Mouse (Mus musculus): ENCODE measurements around the gene Kcns1. TPM values are rescaled to one million over a fixed set of nuclear protein-coding genes. Genes with fewer than 3 reads are reported as not detected.
A peak's percentile ranks its signal among the peaks of the same experiment; 100 is the strongest.

Gene Kcns1
- polyA plus RNA-seq, 1 experiment, result not detected

DNA sequence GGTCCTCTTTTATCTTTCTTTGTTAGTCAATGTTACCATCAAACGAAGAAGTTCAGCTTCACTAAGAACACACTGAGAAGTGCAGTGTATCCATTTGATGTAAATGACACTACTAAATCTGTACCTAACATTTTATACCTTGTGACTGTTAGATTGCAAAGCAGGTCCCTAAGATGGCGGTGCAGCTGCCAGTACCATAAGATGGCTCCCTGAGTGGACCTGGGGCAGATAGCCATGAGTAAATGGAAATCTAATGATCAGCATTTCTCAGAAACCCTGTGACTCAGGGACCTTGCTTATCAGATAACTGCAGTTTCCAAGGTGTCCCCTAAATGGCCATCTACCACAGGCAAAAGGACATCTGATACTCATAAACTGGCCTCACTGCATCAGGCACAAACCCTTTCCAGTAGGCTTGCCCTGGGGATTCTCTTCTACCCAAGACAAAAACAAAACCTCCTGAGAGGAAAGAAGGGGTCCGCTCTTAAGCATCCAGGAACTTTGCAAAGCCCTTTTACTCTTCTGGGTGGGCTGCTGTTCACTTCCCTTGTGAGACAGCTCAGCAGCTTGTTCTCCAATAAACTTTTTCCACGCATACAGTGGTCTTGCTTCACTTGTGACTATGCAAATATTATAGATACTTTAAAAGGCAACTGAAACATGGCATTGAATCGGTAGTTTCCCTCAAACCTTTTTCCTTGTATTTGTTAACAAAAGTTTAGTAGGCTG lies 25.2 kb upstream of the Kcns1 start:
- Histone ChIP-seq H3K4me3 (replicated peaks; ENCODE audit: control insufficient read depth, low read depth, low read length) (no peak overlapping the region), H3K27ac (ENCODE audit: control insufficient read depth, insufficient read depth, low read depth, low read length, poor library complexity) (no peak overlapping the region), H3K4me1 (ENCODE audit: control insufficient read depth, insufficient read depth, low read length) (no peaks in the 10 kb centered on the region)
- TF ChIP-seq CTCF (IDR thresholded peaks at IDR 0.05; ENCODE audit: control insufficient read depth, insufficient read depth, low read length) (no peak), POLR2A (IDR thresholded peaks at IDR 0.05; ENCODE audit: borderline replicate concordance, control insufficient read depth, low read depth, low read length) (no peak)
- WGBS, result 77% methylated on average over 5 of the region's 5 CpGs

- TF ChIP-seq CTCF (IDR thresholded peaks at IDR 0.05; ENCODE audit: control insufficient read depth, insufficient read depth, low read length), result no peak
- no peak for TF ChIP-seq POLR2A (IDR thresholded peaks at IDR 0.05; ENCODE audit: borderline replicate concordance, control insufficient read depth, low read depth, low read length)
- no peak overlapping the region for H3K27ac ChIP-seq (ENCODE audit: control insufficient read depth, insufficient read depth, low read depth, low read length, poor library complexity)
- H3K4me1 ChIP-seq (ENCODE audit: control insufficient read depth, insufficient read depth, low read length), result no peaks in the 10 kb centered on the region
- no peak overlapping the region for H3K4me3 ChIP-seq (replicated peaks; ENCODE audit: control insufficient read depth, low read depth, low read length)
- WGBS, result 68% methylated on average over 5 of the region's 5 CpGs
Observed at GRCm38 (mm10) chr2:164194959-164195630, 24.2 kb upstream of the Kcns1 start.

GRCm38 (mm10) chr2:164192279-164192678 lies 21.4 kb upstream of the Kcns1 start:
- Histone ChIP-seq H3K27ac (ENCODE audit: control insufficient read depth, insufficient read depth, low read depth, low read length, poor library complexity) (no peak overlapping the region), H3K4me1 (ENCODE audit: control insufficient read depth, insufficient read depth, low read length) (no peaks in the 10 kb centered on the region), H3K4me3 (replicated peaks; ENCODE audit: control insufficient read depth, low read depth, low read length) (no peak overlapping the region)
- TF ChIP-seq CTCF (IDR thresholded peaks at IDR 0.05; ENCODE audit: control insufficient read depth, insufficient read depth, low read length) (no peak), POLR2A (IDR thresholded peaks at IDR 0.05; ENCODE audit: borderline replicate concordance, control insufficient read depth, low read depth, low read length) (no peak)

GRCm38 (mm10) chr2:164190576-164190975 lies 19.7 kb upstream of the Kcns1 start, which contains the start of gene Wfdc12:
Gene Wfdc12 (minus strand): TSS chr2:164190608.
- WGBS, result 77% methylated on average over 6 of the region's 6 CpGs

DNA sequence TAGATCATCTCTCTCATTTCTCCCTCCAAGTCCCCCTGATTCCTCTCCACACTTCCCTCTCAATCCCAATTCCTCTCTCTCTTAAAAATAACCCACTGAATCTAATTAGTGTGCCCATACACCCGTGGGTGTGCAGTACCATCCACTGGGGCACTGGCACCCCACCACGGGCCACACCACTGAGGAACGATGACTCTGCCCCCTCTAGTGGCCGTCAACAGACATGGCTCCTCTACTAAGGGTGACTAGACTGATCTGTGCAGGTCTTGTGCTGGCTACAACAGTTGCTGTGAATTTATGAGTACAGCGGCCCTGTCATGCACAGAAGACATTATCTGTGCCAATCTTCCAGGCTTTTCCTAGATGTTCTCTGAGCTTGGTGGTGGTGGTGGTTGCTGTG lies 17.8 kb upstream of the Kcns1 start:
- Histone ChIP-seq H3K4me3 (replicated peaks; ENCODE audit: control insufficient read depth, low read depth, low read length) (no peak overlapping the region), H3K4me1 (ENCODE audit: control insufficient read depth, insufficient read depth, low read length) (no peaks in the 10 kb centered on the region), H3K27ac (ENCODE audit: control insufficient read depth, insufficient read depth, low read depth, low read length, poor library complexity) (no peak overlapping the region)
- TF ChIP-seq CTCF (IDR thresholded peaks at IDR 0.05; ENCODE audit: control insufficient read depth, insufficient read depth, low read length), result peak; percentile 64
- TF ChIP-seq POLR2A (IDR thresholded peaks at IDR 0.05; ENCODE audit: borderline replicate concordance, control insufficient read depth, low read depth, low read length), result no peak
- 22% methylated on average over 5 of the region's 5 CpGs for WGBS

More at GRCm38 (mm10) chr2:164190576-164190975, 19.7 kb upstream of the Kcns1 start, which contains the start of gene Wfdc12:
- Histone ChIP-seq H3K4me3 (replicated peaks; ENCODE audit: control insufficient read depth, low read depth, low read length) (no peak within 1 kb of the TSS), H3K4me1 (ENCODE audit: control insufficient read depth, insufficient read depth, low read length) (no peaks in the 10 kb centered on the region), H3K27ac (ENCODE audit: control insufficient read depth, insufficient read depth, low read depth, low read length, poor library complexity) (no peak within 1 kb of the TSS)
- TF ChIP-seq CTCF (IDR thresholded peaks at IDR 0.05; ENCODE audit: control insufficient read depth, insufficient read depth, low read length), result no peak
- no peak for TF ChIP-seq POLR2A (IDR thresholded peaks at IDR 0.05; ENCODE audit: borderline replicate concordance, control insufficient read depth, low read depth, low read length)

DNA sequence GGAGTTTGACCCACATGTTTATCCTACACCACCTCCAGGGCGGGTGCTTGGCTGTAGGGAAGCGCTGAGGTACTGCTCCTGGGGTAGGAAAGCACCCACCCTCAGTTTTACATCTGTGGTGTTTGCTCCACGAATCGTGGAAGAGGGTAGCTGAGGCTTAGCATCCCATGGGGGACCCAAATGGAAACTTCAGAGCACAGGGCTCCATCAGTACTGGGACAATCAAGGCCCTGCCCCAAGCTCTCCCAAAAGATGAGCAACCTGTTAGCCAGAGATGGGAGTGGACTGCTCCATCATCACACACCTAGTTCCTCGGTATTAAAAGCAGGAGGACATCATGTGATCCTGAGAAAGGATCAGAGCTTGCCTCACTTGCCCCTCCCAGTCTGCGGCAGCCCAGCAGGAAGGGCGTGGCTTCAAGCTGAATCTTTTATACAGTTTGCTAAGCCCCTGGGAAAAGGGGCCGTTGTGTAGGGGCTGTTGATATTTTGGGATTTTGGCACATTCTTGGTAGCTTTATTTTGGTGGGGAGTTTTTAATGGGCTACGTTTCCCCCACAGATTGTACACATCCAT lies 13.3 kb upstream of the Kcns1 start:
- TF ChIP-seq CTCF (IDR thresholded peaks at IDR 0.05; ENCODE audit: control insufficient read depth, insufficient read depth, low read length) (no peak), POLR2A (IDR thresholded peaks at IDR 0.05; ENCODE audit: borderline replicate concordance, control insufficient read depth, low read depth, low read length) (no peak)
- 33% methylated on average over 9 of the region's 9 CpGs for WGBS
- no peak overlapping the region for H3K4me3 ChIP-seq (replicated peaks; ENCODE audit: control insufficient read depth, low read depth, low read length)
- H3K4me1 ChIP-seq (ENCODE audit: control insufficient read depth, insufficient read depth, low read length), result no peaks in the 10 kb centered on the region
- H3K27ac ChIP-seq (ENCODE audit: control insufficient read depth, insufficient read depth, low read depth, low read length, poor library complexity), result no peak overlapping the region

DNA sequence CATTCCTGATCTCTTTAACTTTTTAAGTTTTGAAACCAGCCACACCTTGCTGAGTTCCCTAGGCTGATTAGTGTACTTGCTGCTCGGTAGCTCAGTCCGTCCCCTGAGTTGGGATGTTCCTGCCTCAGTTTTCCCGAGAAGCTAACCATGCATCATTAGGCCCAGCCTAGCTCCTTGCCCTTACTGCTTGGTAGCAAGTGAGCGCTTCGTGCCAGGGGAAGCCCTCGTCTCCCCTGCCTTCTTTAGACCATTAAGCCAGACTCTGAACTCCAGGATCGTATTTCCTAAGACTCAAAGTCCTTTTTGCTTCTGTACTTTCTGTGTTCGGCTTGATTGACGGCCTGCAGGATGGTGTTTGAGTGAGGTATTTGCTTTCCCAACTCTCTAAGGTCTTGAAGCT lies 12.4 kb upstream of the Kcns1 start:
- 86% methylated on average over 9 of the region's 9 CpGs for WGBS
- Histone ChIP-seq H3K4me3 (replicated peaks; ENCODE audit: control insufficient read depth, low read depth, low read length) (no peak overlapping the region), H3K27ac (ENCODE audit: control insufficient read depth, insufficient read depth, low read depth, low read length, poor library complexity) (no peak overlapping the region), H3K4me1 (ENCODE audit: control insufficient read depth, insufficient read depth, low read length) (no peaks in the 10 kb centered on the region)
- TF ChIP-seq POLR2A (IDR thresholded peaks at IDR 0.05; ENCODE audit: borderline replicate concordance, control insufficient read depth, low read depth, low read length) (no peak), CTCF (IDR thresholded peaks at IDR 0.05; ENCODE audit: control insufficient read depth, insufficient read depth, low read length) (no peak)

- Histone ChIP-seq H3K27ac (ENCODE audit: control insufficient read depth, insufficient read depth, low read depth, low read length, poor library complexity) (no peak within 1 kb of the TSS), H3K4me1 (ENCODE audit: control insufficient read depth, insufficient read depth, low read length) (no peaks in the 10 kb centered on the region), H3K4me3 (replicated peaks; ENCODE audit: control insufficient read depth, low read depth, low read length) (no peak within 1 kb of the TSS)
- TF ChIP-seq CTCF (IDR thresholded peaks at IDR 0.05; ENCODE audit: control insufficient read depth, insufficient read depth, low read length), result no peak
- no peak for TF ChIP-seq POLR2A (IDR thresholded peaks at IDR 0.05; ENCODE audit: borderline replicate concordance, control insufficient read depth, low read depth, low read length)
- 76% methylated on average over 7 of the region's 7 CpGs for WGBS
Observed at GRCm38 (mm10) chr2:164182692-164183255, 11.9 kb upstream of the Kcns1 start, which contains the start of gene Wfdc5. Gene Wfdc5 (minus strand): TSS chr2:164182742.
